Mouse (Mus musculus): ENCODE measurements at regions not wholly inside any gene's neighbourhood (a gene's known extent, or its start where the extent isn't known, plus 50 kb on each side); places are given as distances from the start of the nearest gene placed in this dataset.

DNA sequence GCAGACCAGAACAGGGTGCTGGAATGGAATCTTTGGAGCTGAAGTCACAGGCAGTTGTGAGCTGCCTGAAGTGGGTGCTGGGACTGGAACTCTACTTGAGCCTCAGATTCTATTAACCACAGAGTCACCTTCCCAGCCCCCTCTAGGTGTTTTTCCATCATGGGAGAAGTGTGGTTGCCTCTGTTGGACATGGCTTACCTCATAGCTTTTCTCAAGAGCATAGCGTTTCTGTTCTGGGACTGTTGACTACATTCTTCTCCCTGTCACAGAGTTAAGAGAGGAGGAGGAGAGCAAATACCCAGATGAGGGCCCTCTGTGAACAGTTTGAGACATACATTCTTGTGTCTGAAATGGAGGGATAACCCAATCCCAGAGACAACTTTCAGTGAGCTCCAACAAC lies 81.5 kb upstream of the Tas2r119 start:
- TF ChIP-seq MEF2A (IDR thresholded peaks at IDR 0.05; ENCODE audit: borderline replicate concordance, low read depth, low read length) (no peak), PAX5 (IDR thresholded peaks at IDR 0.05; ENCODE audit: low read length) (no peak), ZMIZ1 (IDR thresholded peaks at IDR 0.05; ENCODE audit: low read depth, low read length) (no peak)
- H3K36me3 ChIP-seq (replicated peaks in 1 of 2; ENCODE audit: control insufficient read depth in 1 of 2, insufficient read depth in 1 of 2, low read length in 1 of 2) = no peaks in the 10 kb centered on the region
- H3K27me3 ChIP-seq (replicated peaks) = no peaks in the 10 kb centered on the region
- no peaks in the 10 kb centered on the region for H3K9me3 ChIP-seq (replicated peaks; ENCODE audit: low read length)
- no peak overlapping the region for H3K27ac ChIP-seq (ENCODE audit: insufficient read depth, low read depth)
- no peak overlapping the region for H3K9ac ChIP-seq (ENCODE audit: insufficient read depth, low read depth)
- H3K79me2 ChIP-seq (replicated peaks; ENCODE audit: control insufficient read depth, extremely low read depth, insufficient read depth, poor library complexity, severe bottlenecking) = no peaks in the 10 kb centered on the region
- H3K4me2 ChIP-seq (ENCODE audit: insufficient read depth, low read depth, poor library complexity, severe bottlenecking) = no peak overlapping the region
- no peak for DNase-seq (ENCODE audit: extremely low read depth)
- dilution Hi-C loops (cut with MboI; ENCODE audit: extremely low pct_ligation_motif_present, extremely low pct_unique_long_range_greater_than_20kb, low sequenced_read_pairs) (no loop called here), in situ Hi-C loops (cut with MboI; ENCODE audit: low pct_ligation_motif_present, low pct_unique_long_range_greater_than_20kb, low sequenced_read_pairs) (no loop called here)
- peaks cover 0 to 10% of the 10 kb centered on the region in 2 experiments; a peak in 2 of 4 replicates for H3K4me1 ChIP-seq (ENCODE audit: control insufficient read depth in 1 of 2, insufficient read depth in 2 of 2)
- H3K4me3 ChIP-seq (replicated peaks in 1 of 3; ENCODE audit: low read depth in 2 of 3, low read length in 2 of 3, poor library complexity in 1 of 3) = no peak overlapping the region

DNA sequence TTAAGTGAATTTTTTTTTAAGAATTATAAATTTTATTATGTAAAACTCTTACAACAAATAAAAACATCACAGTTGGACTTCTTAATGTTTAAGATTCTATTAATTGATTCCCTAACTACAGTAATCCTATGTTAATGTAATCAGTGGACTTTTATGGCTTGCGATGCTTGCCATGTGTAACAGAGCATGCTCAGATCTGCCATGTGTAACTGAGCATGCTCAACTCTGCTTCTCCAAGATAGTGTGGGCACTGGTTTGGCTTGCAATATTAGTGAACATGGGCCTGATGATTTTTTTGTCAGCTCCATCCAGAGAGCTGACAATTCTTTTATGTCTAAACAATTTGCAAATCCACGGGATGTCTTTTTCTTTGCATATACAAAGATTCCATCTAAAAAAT lies 66.4 kb upstream of the Tas2r119 start:
- Histone ChIP-seq H3K27ac (ENCODE audit: insufficient read depth, low read depth) (no peak overlapping the region), H3K9ac (ENCODE audit: insufficient read depth, low read depth) (no peak overlapping the region), H3K4me2 (ENCODE audit: insufficient read depth, low read depth, poor library complexity, severe bottlenecking) (no peak overlapping the region), H3K9me3 (replicated peaks; ENCODE audit: low read length) (no peaks in the 10 kb centered on the region), H3K79me2 (replicated peaks; ENCODE audit: control insufficient read depth, extremely low read depth, insufficient read depth, poor library complexity, severe bottlenecking) (no peaks in the 10 kb centered on the region), H3K27me3 (replicated peaks) (no peaks in the 10 kb centered on the region), H3K4me3 (replicated peaks in 1 of 3; ENCODE audit: low read depth in 2 of 3, low read length in 2 of 3, poor library complexity in 1 of 3) (no peak overlapping the region), H3K36me3 (replicated peaks in 1 of 2; ENCODE audit: control insufficient read depth in 1 of 2, insufficient read depth in 1 of 2, low read length in 1 of 2) (no peaks in the 10 kb centered on the region), H3K4me1 (ENCODE audit: control insufficient read depth in 1 of 2, insufficient read depth in 2 of 2) (no peaks in the 10 kb centered on the region)
- no peak for DNase-seq (ENCODE audit: extremely low read depth)
- dilution Hi-C loops (cut with MboI; ENCODE audit: extremely low pct_ligation_motif_present, extremely low pct_unique_long_range_greater_than_20kb, low sequenced_read_pairs) = no loop called here
- in situ Hi-C loops (cut with MboI; ENCODE audit: low pct_ligation_motif_present, low pct_unique_long_range_greater_than_20kb, low sequenced_read_pairs) = no loop called here
- TF ChIP-seq NRF1 (IDR thresholded peaks at IDR 0.05; ENCODE audit: low read depth, low read length) = peak; percentile 46; the same call in 1 of the 2 replicates
- TF ChIP-seq ETS1 (conservative IDR thresholded peaks at IDR 0.05; ENCODE audit: low read depth, low read length) = no peak

All from CH12.LX (cell line).